Mouse (Mus musculus): ENCODE measurements around the gene Zfp69. TPM values are rescaled to one million over a fixed set of nuclear protein-coding genes. Genes with fewer than 3 reads are reported as not detected.

Gene Zfp69
- polyA plus RNA-seq, 1 experiment from 2014 or later = 6.0 TPM

Other genes with a start within 250 kb of the Zfp69 start
- gene Kcnq4, start 203.1 kb downstream of the Zfp69 start, polyA plus RNA-seq (2015; fragmentation: Nextera tagmentation; extraction: Ambion mirVana) = 2.2 and 2.3 TPM in 2 replicates
- gene Nfyc, start 120.1 kb downstream of the Zfp69 start, polyA plus RNA-seq (2015; fragmentation: Nextera tagmentation; extraction: Ambion mirVana) = 77.8 and 86.2 TPM in 2 replicates
- gene Rims3, start 96.9 kb downstream of the Zfp69 start, polyA plus RNA-seq (2015; fragmentation: Nextera tagmentation; extraction: Ambion mirVana) = 1.3 and 1.4 TPM in 2 replicates
- gene Exo5, start 26.7 kb downstream of the Zfp69 start, polyA plus RNA-seq (2015; fragmentation: Nextera tagmentation; extraction: Ambion mirVana) = 23.8 and 25.3 TPM in 2 replicates
- 15.1 and 16.1 TPM in 2 replicates for gene Smap2, start 65.5 kb upstream of the Zfp69 start, polyA plus RNA-seq (2015; fragmentation: Nextera tagmentation; extraction: Ambion mirVana)
- 11.1 and 12.0 TPM in 2 replicates for gene Col9a2, start 87.7 kb upstream of the Zfp69 start, polyA plus RNA-seq (2015; fragmentation: Nextera tagmentation; extraction: Ambion mirVana)
- gene Zmpste24, start 146.5 kb upstream of the Zfp69 start, polyA plus RNA-seq (2015; fragmentation: Nextera tagmentation; extraction: Ambion mirVana) = 35.3 and 37.6 TPM in 2 replicates
- not detected in 2 replicates for gene Tmco2, start 157.5 kb upstream of the Zfp69 start, polyA plus RNA-seq (2015; fragmentation: Nextera tagmentation; extraction: Ambion mirVana)

All from intestine, embryonic 15.5 days (tissue).